Mouse (Mus musculus): Measurements from ENCODE around the gene Fam3b. TPM values are rescaled to one million over a fixed set of nuclear protein-coding genes. Genes with fewer than 3 reads are reported as not detected.

Gene Fam3b
- not detected in 2 replicates for polyA plus RNA-seq (2015; fragmentation: Nextera tagmentation; extraction: Ambion mirVana)

GRCm38 (mm10) chr16:97514099-97514940 lies at the start of gene Fam3b:
TSS of gene Fam3b (minus strand) at chr16:97514816.
- 68% methylated on average over 4 of the region's 4 CpGs for WGBS
- Histone ChIP-seq H3K9me3 (replicated peaks; ENCODE audit: control insufficient read depth, low read length, poor library complexity, severe bottlenecking) (no peaks in the 10 kb centered on the region), H3K4me1 (ENCODE audit: control insufficient read depth, insufficient read depth, low read length) (no peaks in the 10 kb centered on the region), H3K27me3 (ENCODE audit: control insufficient read depth, insufficient read depth, low read depth, low read length) (no peaks in the 10 kb centered on the region), H3K9ac (ENCODE audit: low read depth, low read length) (no peak within 1 kb of the TSS), H3K4me3 (ENCODE audit: low read depth, low read length) (no peak within 1 kb of the TSS), H3K4me2 (ENCODE audit: low read length) (no peak within 1 kb of the TSS), H3K36me3 (ENCODE audit: control insufficient read depth, insufficient read depth, low read length) (no peaks in the 10 kb centered on the region), H3K27ac (ENCODE audit: low read length) (no peak within 1 kb of the TSS)
- ATAC-seq: no peak

GRCm38 (mm10) chr16:97544340-97544739 lies 29.7 kb upstream of the Fam3b start:
- Histone ChIP-seq H3K4me3 (ENCODE audit: low read depth, low read length) (no peak overlapping the region), H3K4me1 (ENCODE audit: control insufficient read depth, insufficient read depth, low read length) (no peaks in the 10 kb centered on the region), H3K27ac (ENCODE audit: low read length) (no peak overlapping the region), H3K27me3 (ENCODE audit: control insufficient read depth, insufficient read depth, low read depth, low read length) (no peaks in the 10 kb centered on the region), H3K9ac (ENCODE audit: low read depth, low read length) (no peak overlapping the region), H3K36me3 (ENCODE audit: control insufficient read depth, insufficient read depth, low read length) (no peaks in the 10 kb centered on the region), H3K9me3 (replicated peaks; ENCODE audit: control insufficient read depth, low read length, poor library complexity, severe bottlenecking) (0 out of 2 replicates have a peak, but pooled peaks cover 3% of the 10 kb centered on the region), H3K4me2 (ENCODE audit: low read length) (no peak overlapping the region)
- 82% methylated on average over 4 of the region's 4 CpGs for WGBS
- no peak for ATAC-seq

- no peak overlapping the region for H3K9ac ChIP-seq (ENCODE audit: low read depth, low read length)
- no peaks in the 10 kb centered on the region for H3K36me3 ChIP-seq (ENCODE audit: control insufficient read depth, insufficient read depth, low read length)
- no peaks in the 10 kb centered on the region for H3K9me3 ChIP-seq (replicated peaks; ENCODE audit: control insufficient read depth, low read length, poor library complexity, severe bottlenecking)
- WGBS: 74% methylated on average over 1 of the region's 1 CpGs
- no peak for ATAC-seq
- H3K4me1 ChIP-seq (ENCODE audit: control insufficient read depth, insufficient read depth, low read length): peaks cover 12% of the 10 kb centered on the region; the same call in 1 of the 2 replicates
- no peak overlapping the region for H3K4me3 ChIP-seq (ENCODE audit: low read depth, low read length)
- H3K27ac ChIP-seq (ENCODE audit: low read length): no peak overlapping the region
- H3K4me2 ChIP-seq (ENCODE audit: low read length): no peak overlapping the region
- no peaks in the 10 kb centered on the region for H3K27me3 ChIP-seq (ENCODE audit: control insufficient read depth, insufficient read depth, low read depth, low read length)
These were observed 22.2 kb upstream of the Fam3b start for GRCm38 (mm10) chr16:97536859-97537258.

- ATAC-seq: peak; percentile 78
- no peaks in the 10 kb centered on the region for H3K27me3 ChIP-seq (ENCODE audit: control insufficient read depth, insufficient read depth, low read depth, low read length)
- H3K9me3 ChIP-seq (replicated peaks; ENCODE audit: control insufficient read depth, low read length, poor library complexity, severe bottlenecking): no peaks in the 10 kb centered on the region
- no peak overlapping the region for H3K4me3 ChIP-seq (ENCODE audit: low read depth, low read length)
- peaks cover 12% of the 10 kb centered on the region; the same call in 1 of the 2 replicates for H3K4me1 ChIP-seq (ENCODE audit: control insufficient read depth, insufficient read depth, low read length)
- H3K4me2 ChIP-seq (ENCODE audit: low read length): no peak overlapping the region
- WGBS: 2% methylated on average over 3 of the region's 3 CpGs
- no peak overlapping the region for H3K9ac ChIP-seq (ENCODE audit: low read depth, low read length)
- H3K36me3 ChIP-seq (ENCODE audit: control insufficient read depth, insufficient read depth, low read length): no peaks in the 10 kb centered on the region
- H3K27ac ChIP-seq (ENCODE audit: low read length): peak overlapping the region; percentile 48; the same call in 1 of the 2 replicates
These were observed 21.3 kb upstream of the Fam3b start for GRCm38 (mm10) chr16:97535808-97536413.

- H3K4me1 ChIP-seq (ENCODE audit: control insufficient read depth, insufficient read depth, low read length): peaks cover 12% of the 10 kb centered on the region; the same call in 1 of the 2 replicates
- no peaks in the 10 kb centered on the region for H3K36me3 ChIP-seq (ENCODE audit: control insufficient read depth, insufficient read depth, low read length)
- H3K9me3 ChIP-seq (replicated peaks; ENCODE audit: control insufficient read depth, low read length, poor library complexity, severe bottlenecking): no peaks in the 10 kb centered on the region
- 39% methylated on average over 5 of the region's 5 CpGs for WGBS
- no peak overlapping the region for H3K4me3 ChIP-seq (ENCODE audit: low read depth, low read length)
- no peaks in the 10 kb centered on the region for H3K27me3 ChIP-seq (ENCODE audit: control insufficient read depth, insufficient read depth, low read depth, low read length)
- no peak overlapping the region for H3K4me2 ChIP-seq (ENCODE audit: low read length)
- 0 out of 2 replicates have a peak, but pooled peaks have one; percentile 36 for ATAC-seq
- H3K27ac ChIP-seq (ENCODE audit: low read length): peak overlapping the region; percentile 48
- no peak overlapping the region for H3K9ac ChIP-seq (ENCODE audit: low read depth, low read length)
These were observed 20.4 kb upstream of the Fam3b start for GRCm38 (mm10) chr16:97534876-97535461.

- peak; percentile 19; the same call in 1 of the 2 replicates for ATAC-seq
- WGBS: 50% methylated on average over 1 of the region's 1 CpGs
- H3K27me3 ChIP-seq (ENCODE audit: control insufficient read depth, insufficient read depth, low read depth, low read length): no peaks in the 10 kb centered on the region
- no peak overlapping the region for H3K9ac ChIP-seq (ENCODE audit: low read depth, low read length)
- no peaks in the 10 kb centered on the region for H3K9me3 ChIP-seq (replicated peaks; ENCODE audit: control insufficient read depth, low read length, poor library complexity, severe bottlenecking)
- H3K36me3 ChIP-seq (ENCODE audit: control insufficient read depth, insufficient read depth, low read length): no peaks in the 10 kb centered on the region
- H3K4me2 ChIP-seq (ENCODE audit: low read length): no peak overlapping the region
- no peak overlapping the region for H3K4me3 ChIP-seq (ENCODE audit: low read depth, low read length)
- peak overlapping the region; percentile 48; the same call in 1 of the 2 replicates for H3K27ac ChIP-seq (ENCODE audit: low read length)
- peaks cover 12% of the 10 kb centered on the region; the same call in 1 of the 2 replicates for H3K4me1 ChIP-seq (ENCODE audit: control insufficient read depth, insufficient read depth, low read length)
These were observed 19.8 kb upstream of the Fam3b start for GRCm38 (mm10) chr16:97534448-97534847.

- Histone ChIP-seq H3K4me1 (ENCODE audit: control insufficient read depth, insufficient read depth, low read length) (peaks cover 12% of the 10 kb centered on the region; the same call in 1 of the 2 replicates), H3K4me3 (ENCODE audit: low read depth, low read length) (no peak overlapping the region), H3K36me3 (ENCODE audit: control insufficient read depth, insufficient read depth, low read length) (no peaks in the 10 kb centered on the region), H3K27ac (ENCODE audit: low read length) (no peak overlapping the region), H3K9ac (ENCODE audit: low read depth, low read length) (no peak overlapping the region), H3K4me2 (ENCODE audit: low read length) (no peak overlapping the region), H3K27me3 (ENCODE audit: control insufficient read depth, insufficient read depth, low read depth, low read length) (no peaks in the 10 kb centered on the region), H3K9me3 (replicated peaks; ENCODE audit: control insufficient read depth, low read length, poor library complexity, severe bottlenecking) (no peaks in the 10 kb centered on the region)
- no peak for ATAC-seq
- WGBS: 93% methylated on average over 5 of the region's 5 CpGs
These were observed 19.1 kb upstream of the Fam3b start for GRCm38 (mm10) chr16:97533751-97534150.

- Histone ChIP-seq H3K9ac (ENCODE audit: low read depth, low read length) (no peak overlapping the region), H3K36me3 (ENCODE audit: control insufficient read depth, insufficient read depth, low read length) (no peaks in the 10 kb centered on the region), H3K4me1 (ENCODE audit: control insufficient read depth, insufficient read depth, low read length) (peaks cover 12% of the 10 kb centered on the region; the same call in 1 of the 2 replicates), H3K4me2 (ENCODE audit: low read length) (no peak overlapping the region), H3K9me3 (replicated peaks; ENCODE audit: control insufficient read depth, low read length, poor library complexity, severe bottlenecking) (no peaks in the 10 kb centered on the region), H3K4me3 (ENCODE audit: low read depth, low read length) (no peak overlapping the region), H3K27me3 (ENCODE audit: control insufficient read depth, insufficient read depth, low read depth, low read length) (no peaks in the 10 kb centered on the region), H3K27ac (ENCODE audit: low read length) (no peak overlapping the region)
- WGBS: 86% methylated on average over 1 of the region's 1 CpGs
- ATAC-seq: no peak
These were observed 18.5 kb upstream of the Fam3b start for GRCm38 (mm10) chr16:97533126-97533525.
